Mouse (Mus musculus): ENCODE results near the gene Ghr. TPM values are rescaled to one million over a fixed set of nuclear protein-coding genes. Genes with fewer than 3 reads are reported as not detected.

Gene Ghr
- polyA plus RNA-seq, 1 experiment from 2014 or later = 5.9 TPM

DNA sequence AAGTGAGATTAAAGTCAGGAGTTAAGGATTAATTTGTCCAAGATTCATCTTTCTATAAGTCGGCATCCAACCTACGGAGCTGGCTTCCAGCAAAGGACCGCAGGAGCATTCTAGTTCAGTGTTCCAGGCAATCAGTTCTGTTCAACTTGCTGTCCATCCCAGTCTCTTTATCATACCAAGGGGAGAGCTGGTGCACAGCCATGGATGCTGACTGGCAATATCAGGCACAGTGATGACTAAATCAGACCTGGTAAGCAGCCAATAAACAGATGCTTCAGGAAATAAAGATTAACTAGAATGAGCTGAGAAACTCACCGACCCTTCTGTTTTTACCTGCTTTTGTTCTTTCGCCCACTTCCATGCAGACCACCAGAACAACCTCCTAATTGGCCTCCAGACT lies 154.3 kb downstream of the Ghr start:
- H3K9me3 ChIP-seq (replicated peaks; ENCODE audit: control insufficient read depth, low read length) = no peaks in the 10 kb centered on the region
- DNase-seq (ENCODE audit: low spot score) = no peak
- no peak overlapping the region for H3K9ac ChIP-seq (ENCODE audit: low read length)
- H3K4me3 ChIP-seq (ENCODE audit: low read depth, low read length) = no peak overlapping the region
- no peaks in the 10 kb centered on the region for H3K36me3 ChIP-seq (ENCODE audit: control insufficient read depth, insufficient read depth, low read length)
- WGBS = 81% methylated on average over 5 of the region's 5 CpGs
- no peak overlapping the region for H3K4me2 ChIP-seq (ENCODE audit: low read length)
- no peaks in the 10 kb centered on the region for H3K4me1 ChIP-seq (ENCODE audit: control insufficient read depth, insufficient read depth, low read length)
- H3K27ac ChIP-seq (ENCODE audit: low read depth, low read length) = no peak overlapping the region
- ATAC-seq = no peak
- no peaks in the 10 kb centered on the region for H3K27me3 ChIP-seq (replicated peaks; ENCODE audit: control insufficient read depth, insufficient read depth, low read length)

DNA sequence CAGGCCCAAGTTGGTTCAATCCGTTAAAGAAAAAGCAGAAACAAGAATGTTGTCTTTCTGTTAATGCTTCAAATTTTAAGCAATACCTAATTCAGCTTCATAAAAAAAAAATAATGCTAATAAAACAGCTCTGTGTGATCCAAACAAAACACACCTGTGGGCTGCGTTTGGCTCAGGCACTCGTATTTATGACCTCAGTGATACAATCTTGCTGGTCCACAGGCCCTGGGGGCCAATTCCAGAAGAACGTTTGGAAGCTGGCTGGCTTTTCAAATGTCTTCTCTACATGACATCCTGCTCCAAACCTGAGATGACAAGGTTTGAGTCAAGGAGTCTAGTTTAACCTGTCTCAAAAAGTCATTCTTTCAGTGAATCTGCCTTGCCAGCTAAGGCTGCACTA lies 156.9 kb downstream of the Ghr start:
- 76% methylated on average over 4 of the region's 4 CpGs for WGBS
- ATAC-seq = no peak

DNA sequence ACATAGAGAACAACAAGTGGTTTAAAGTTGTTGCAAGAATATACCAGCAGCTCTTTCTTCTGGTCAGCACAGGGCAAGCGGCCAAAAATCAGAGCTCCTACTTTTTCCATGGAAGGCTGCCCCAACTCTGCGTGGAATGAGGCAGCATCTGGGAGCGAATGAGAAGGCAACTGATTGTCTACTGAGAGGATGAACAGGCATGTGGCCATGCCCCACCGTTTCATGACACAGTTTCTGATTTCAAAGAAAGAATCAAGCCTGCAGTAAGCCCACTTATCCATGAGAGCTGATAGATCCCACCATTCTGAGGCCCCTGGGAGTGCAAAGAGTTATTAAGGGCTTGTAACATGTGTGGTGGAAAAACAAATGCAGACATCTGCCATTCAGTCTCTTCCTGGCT lies 160.1 kb downstream of the Ghr start:
- Histone ChIP-seq H3K9me3 (replicated peaks; ENCODE audit: control insufficient read depth, low read length) (no peaks in the 10 kb centered on the region), H3K27ac (ENCODE audit: low read depth, low read length) (no peak overlapping the region), H3K27me3 (replicated peaks; ENCODE audit: control insufficient read depth, insufficient read depth, low read length) (no peaks in the 10 kb centered on the region), H3K4me1 (ENCODE audit: control insufficient read depth, insufficient read depth, low read length) (no peaks in the 10 kb centered on the region), H3K4me3 (ENCODE audit: low read depth, low read length) (no peak overlapping the region), H3K36me3 (ENCODE audit: control insufficient read depth, insufficient read depth, low read length) (no peaks in the 10 kb centered on the region), H3K4me2 (ENCODE audit: low read length) (no peak overlapping the region), H3K9ac (ENCODE audit: low read length) (no peak overlapping the region)
- DNase-seq (ENCODE audit: low spot score) (no peak), ATAC-seq (no peak)
- 72% methylated on average over 4 of the region's 4 CpGs for WGBS

More for the DNA sequence above, 156.9 kb downstream of the Ghr start:
- no peaks in the 10 kb centered on the region for H3K27me3 ChIP-seq (replicated peaks; ENCODE audit: control insufficient read depth, insufficient read depth, low read length)
- H3K4me3 ChIP-seq (ENCODE audit: low read depth, low read length) = no peak overlapping the region
- no peak overlapping the region for H3K27ac ChIP-seq (ENCODE audit: low read depth, low read length)
- H3K36me3 ChIP-seq (ENCODE audit: control insufficient read depth, insufficient read depth, low read length) = no peaks in the 10 kb centered on the region
- H3K4me2 ChIP-seq (ENCODE audit: low read length) = no peak overlapping the region
- H3K4me1 ChIP-seq (ENCODE audit: control insufficient read depth, insufficient read depth, low read length) = no peaks in the 10 kb centered on the region
- no peaks in the 10 kb centered on the region for H3K9me3 ChIP-seq (replicated peaks; ENCODE audit: control insufficient read depth, low read length)
- no peak overlapping the region for H3K9ac ChIP-seq (ENCODE audit: low read length)
- no peak for DNase-seq (ENCODE audit: low spot score)

DNA sequence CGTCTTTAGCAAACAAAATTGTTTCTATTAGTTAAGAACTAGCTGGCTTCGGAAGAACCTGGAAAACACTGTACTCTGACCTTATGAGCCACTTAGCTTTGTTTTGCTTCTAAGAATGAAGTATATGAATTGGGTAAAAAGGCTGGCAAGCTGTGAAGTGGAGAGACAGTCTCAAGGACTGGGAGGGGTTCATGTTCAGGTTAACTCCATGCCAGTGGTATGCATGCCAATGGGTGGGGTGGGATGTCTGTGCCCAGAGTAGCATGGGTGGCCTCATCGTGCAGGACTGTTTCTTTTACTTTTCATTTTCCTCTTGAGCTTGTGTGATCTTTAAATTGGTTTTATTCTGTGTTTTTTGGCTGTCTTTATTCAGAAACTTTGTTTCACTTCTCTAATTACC lies 165.6 kb downstream of the Ghr start:
- Histone ChIP-seq H3K27me3 (replicated peaks; ENCODE audit: control insufficient read depth, insufficient read depth, low read length) (no peaks in the 10 kb centered on the region), H3K4me2 (ENCODE audit: low read length) (no peak overlapping the region), H3K4me1 (ENCODE audit: control insufficient read depth, insufficient read depth, low read length) (no peaks in the 10 kb centered on the region), H3K27ac (ENCODE audit: low read depth, low read length) (no peak overlapping the region), H3K4me3 (ENCODE audit: low read depth, low read length) (no peak overlapping the region), H3K36me3 (ENCODE audit: control insufficient read depth, insufficient read depth, low read length) (no peaks in the 10 kb centered on the region), H3K9me3 (replicated peaks; ENCODE audit: control insufficient read depth, low read length) (no peaks in the 10 kb centered on the region), H3K9ac (ENCODE audit: low read length) (no peak overlapping the region)
- 83% methylated on average over 3 of the region's 3 CpGs for WGBS
- ATAC-seq (no peak), DNase-seq (ENCODE audit: low spot score) (no peak)

DNA sequence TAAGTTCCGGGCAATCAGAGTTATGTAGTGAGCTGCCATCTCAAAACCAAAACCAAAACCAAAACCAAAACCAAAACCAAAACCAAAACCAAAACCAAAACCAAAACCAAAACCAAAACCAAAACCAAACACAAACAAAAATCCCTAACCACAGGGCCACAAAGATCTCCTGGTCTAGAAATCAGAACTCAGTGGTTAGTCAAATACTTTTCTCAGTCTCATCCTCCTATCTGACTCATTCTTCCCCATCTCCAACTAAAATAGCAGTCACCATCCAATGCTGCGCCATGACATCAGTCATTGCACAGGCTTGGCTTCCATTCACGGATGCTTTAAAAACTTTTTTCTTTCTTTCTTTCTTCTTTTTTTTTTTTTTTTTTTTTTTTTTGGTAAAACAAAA lies 170.2 kb downstream of the Ghr start:
- Histone ChIP-seq H3K4me2 (ENCODE audit: low read length) (no peak overlapping the region), H3K9me3 (replicated peaks; ENCODE audit: control insufficient read depth, low read length) (no peaks in the 10 kb centered on the region), H3K4me1 (ENCODE audit: control insufficient read depth, insufficient read depth, low read length) (no peaks in the 10 kb centered on the region), H3K4me3 (ENCODE audit: low read depth, low read length) (no peak overlapping the region), H3K9ac (ENCODE audit: low read length) (no peak overlapping the region), H3K27me3 (replicated peaks; ENCODE audit: control insufficient read depth, insufficient read depth, low read length) (no peaks in the 10 kb centered on the region), H3K36me3 (ENCODE audit: control insufficient read depth, insufficient read depth, low read length) (no peaks in the 10 kb centered on the region), H3K27ac (ENCODE audit: low read depth, low read length) (no peak overlapping the region)
- ATAC-seq (no peak), DNase-seq (ENCODE audit: low spot score) (no peak)
- 93% methylated on average over 3 of the region's 3 CpGs for WGBS

DNA sequence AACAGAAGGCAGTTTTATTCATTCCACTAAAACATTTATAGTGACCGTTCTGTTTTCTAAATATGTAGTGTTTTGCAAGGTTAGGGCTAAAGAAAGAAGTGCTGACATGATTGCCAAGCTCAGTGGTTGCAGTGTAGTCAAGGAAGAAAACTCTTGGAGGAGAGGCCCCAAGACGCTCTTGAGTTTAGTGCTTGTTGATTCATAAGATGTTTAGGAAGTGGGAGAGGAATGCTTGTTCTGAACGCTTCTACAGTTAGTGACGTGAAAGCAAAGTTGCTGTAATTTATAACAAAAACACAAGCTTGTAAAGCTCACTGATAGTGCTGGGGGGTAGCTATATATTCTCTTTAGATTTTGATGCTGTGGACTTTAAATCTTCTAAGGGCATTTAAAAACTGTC lies 174.8 kb downstream of the Ghr start:
- H3K9me3 ChIP-seq (replicated peaks; ENCODE audit: control insufficient read depth, low read length) = no peaks in the 10 kb centered on the region
- no peak for DNase-seq (ENCODE audit: low spot score)
- no peak overlapping the region for H3K4me2 ChIP-seq (ENCODE audit: low read length)
- no peak for ATAC-seq
- 92% methylated on average over 4 of the region's 4 CpGs for WGBS
- no peaks in the 10 kb centered on the region for H3K36me3 ChIP-seq (ENCODE audit: control insufficient read depth, insufficient read depth, low read length)
- H3K4me3 ChIP-seq (ENCODE audit: low read depth, low read length) = no peak overlapping the region
- no peak overlapping the region for H3K9ac ChIP-seq (ENCODE audit: low read length)
- H3K27me3 ChIP-seq (replicated peaks; ENCODE audit: control insufficient read depth, insufficient read depth, low read length) = no peaks in the 10 kb centered on the region
- H3K4me1 ChIP-seq (ENCODE audit: control insufficient read depth, insufficient read depth, low read length) = no peaks in the 10 kb centered on the region
- no peak overlapping the region for H3K27ac ChIP-seq (ENCODE audit: low read depth, low read length)

DNA sequence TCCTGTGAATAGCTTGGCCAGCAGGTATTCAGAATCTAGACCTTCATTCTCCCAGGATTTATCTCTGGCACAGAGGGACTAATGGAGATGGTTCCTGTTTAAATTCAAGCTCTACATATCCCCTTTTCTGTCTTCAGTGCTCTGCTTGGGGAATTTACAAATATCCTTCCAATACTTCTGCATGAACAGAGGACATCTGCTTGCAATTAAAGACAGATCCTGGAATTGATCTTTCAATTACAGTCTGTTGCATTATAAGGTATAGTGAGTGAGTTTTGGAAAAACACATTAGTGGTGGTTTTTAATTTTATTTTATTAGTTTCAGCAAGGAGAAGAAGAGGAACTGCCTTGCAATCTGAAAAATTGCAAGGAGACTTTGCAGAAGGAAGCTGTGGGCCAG lies 184.1 kb downstream of the Ghr start:
- Histone ChIP-seq H3K9me3 (replicated peaks; ENCODE audit: control insufficient read depth, low read length) (no peaks in the 10 kb centered on the region), H3K4me3 (ENCODE audit: low read depth, low read length) (no peak overlapping the region), H3K36me3 (ENCODE audit: control insufficient read depth, insufficient read depth, low read length) (no peaks in the 10 kb centered on the region), H3K27ac (ENCODE audit: low read depth, low read length) (no peak overlapping the region), H3K27me3 (replicated peaks; ENCODE audit: control insufficient read depth, insufficient read depth, low read length) (no peaks in the 10 kb centered on the region), H3K4me2 (ENCODE audit: low read length) (no peak overlapping the region), H3K4me1 (ENCODE audit: control insufficient read depth, insufficient read depth, low read length) (no peaks in the 10 kb centered on the region), H3K9ac (ENCODE audit: low read length) (no peak overlapping the region)
- DNase-seq (ENCODE audit: low spot score) (no peak), ATAC-seq (no peak)

DNA sequence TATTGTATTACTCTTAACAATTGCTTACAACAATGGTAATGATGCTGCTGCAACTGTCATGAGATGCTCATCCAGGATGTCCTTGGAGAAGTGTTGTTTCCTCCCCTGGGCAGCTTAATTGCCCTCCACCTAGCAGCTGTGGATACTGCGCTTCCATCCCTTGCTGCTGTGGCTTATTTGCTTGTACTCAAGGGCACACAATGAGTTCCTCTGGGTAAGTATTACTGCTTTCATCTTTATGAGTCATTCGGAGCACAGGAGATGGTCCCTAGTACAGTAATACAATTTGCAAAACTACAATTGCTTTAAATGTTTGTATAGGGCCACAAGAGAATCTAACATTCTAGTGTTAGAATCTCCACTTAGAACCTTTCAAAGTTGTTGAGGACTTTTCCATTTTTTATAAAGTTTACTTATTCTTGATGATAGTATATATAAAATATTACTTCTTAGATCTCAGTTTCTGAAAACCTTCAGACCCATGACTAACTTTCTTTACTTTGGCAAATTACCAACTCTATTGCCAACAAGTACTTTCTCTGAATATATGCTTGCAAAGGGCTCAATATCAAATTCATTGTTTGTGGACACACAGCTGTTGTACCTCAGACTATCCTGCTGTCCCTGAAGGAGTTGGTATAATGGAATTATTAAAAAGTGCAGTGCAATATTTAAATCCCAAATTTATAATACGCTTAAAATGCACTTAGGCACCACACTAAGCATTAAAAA lies 185.8 kb downstream of the Ghr start:
- no peaks in the 10 kb centered on the region for H3K4me1 ChIP-seq (ENCODE audit: control insufficient read depth, insufficient read depth, low read length)
- no peaks in the 10 kb centered on the region for H3K27me3 ChIP-seq (replicated peaks; ENCODE audit: control insufficient read depth, insufficient read depth, low read length)
- DNase-seq (ENCODE audit: low spot score) (no peak), ATAC-seq (no peak)
- no peak overlapping the region for H3K9ac ChIP-seq (ENCODE audit: low read length)
- no peaks in the 10 kb centered on the region for H3K36me3 ChIP-seq (ENCODE audit: control insufficient read depth, insufficient read depth, low read length)
- no peak overlapping the region for H3K4me2 ChIP-seq (ENCODE audit: low read length)
- H3K27ac ChIP-seq (ENCODE audit: low read depth, low read length) = no peak overlapping the region
- H3K4me3 ChIP-seq (ENCODE audit: low read depth, low read length) = no peak overlapping the region
- 89% methylated on average over 3 of the region's 3 CpGs for WGBS
- no peaks in the 10 kb centered on the region for H3K9me3 ChIP-seq (replicated peaks; ENCODE audit: control insufficient read depth, low read length)

DNA sequence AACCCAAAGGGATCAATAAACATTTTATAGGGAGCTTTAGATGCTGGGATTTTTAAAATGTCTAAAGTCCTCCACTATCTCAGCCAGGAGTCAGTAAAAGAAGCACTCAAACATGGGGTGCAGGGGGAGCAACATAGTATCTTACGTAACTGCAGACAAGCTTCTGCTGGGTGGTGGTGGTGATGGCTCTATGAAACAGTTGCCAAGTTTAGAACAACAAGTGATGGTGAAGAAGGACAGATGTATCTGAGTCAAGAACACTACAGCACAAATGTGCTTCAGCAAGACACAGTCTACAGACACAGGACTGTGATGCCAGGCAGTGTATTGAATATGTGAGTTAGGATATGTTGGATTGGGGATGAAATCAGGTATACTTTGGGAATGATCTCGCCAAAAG lies 187.1 kb downstream of the Ghr start:
- Histone ChIP-seq H3K27me3 (replicated peaks; ENCODE audit: control insufficient read depth, insufficient read depth, low read length) (no peaks in the 10 kb centered on the region), H3K9me3 (replicated peaks; ENCODE audit: control insufficient read depth, low read length) (no peaks in the 10 kb centered on the region), H3K9ac (ENCODE audit: low read length) (no peak overlapping the region), H3K4me3 (ENCODE audit: low read depth, low read length) (no peak overlapping the region), H3K4me1 (ENCODE audit: control insufficient read depth, insufficient read depth, low read length) (no peaks in the 10 kb centered on the region), H3K27ac (ENCODE audit: low read depth, low read length) (no peak overlapping the region), H3K4me2 (ENCODE audit: low read length) (no peak overlapping the region), H3K36me3 (ENCODE audit: control insufficient read depth, insufficient read depth, low read length) (no peaks in the 10 kb centered on the region)
- no peak for DNase-seq (ENCODE audit: low spot score)
- 79% methylated on average over 2 of the region's 2 CpGs for WGBS
- ATAC-seq = no peak

All from forebrain, embryonic 14.5 days (tissue).